Mouse (Mus musculus) mesoderm, embryonic 11.5 days (tissue): ENCODE data around the gene Adam1b.
"Not testable (repeated sequence)": the region's sequence is repeated elsewhere in the genome, so short reads cannot be mapped to it uniquely, and the experiment has no call there.

Experiments
- DNase-seq: peaks from one replicate; pipeline ENCODE4 v3.0.0-alpha.2; 2012; ENCODE audit warnings: low read depth, low spot score

The Adam1b gene

GRCm38 (mm10) chr5:121503231-121503630 is at the start of gene Adam1b:
Gene Adam1b, minus strand, starts transcription at chr5:121503435.
- DNase-seq: no peak

- DNase-seq: no peak
Observed at GRCm38 (mm10) chr5:121549196-121549595, 46.0 kb upstream of the Adam1b start.

- DNase-seq: no peak
Observed at GRCm38 (mm10) chr5:121547084-121547483, 43.8 kb upstream of the Adam1b start.

- DNase-seq: peak; percentile 61
Observed at GRCm38 (mm10) chr5:121546530-121546895, 43.3 kb upstream of the Adam1b start.

GRCm38 (mm10) chr5:121545793-121546529 is 42.7 kb upstream of the Adam1b start, which contains the start of gene Mapkapk5:
Gene Mapkapk5, minus strand, starts transcription at chr5:121545905.
- DNase-seq: peak; percentile 98

GRCm38 (mm10) chr5:121544910-121545792 is 41.9 kb upstream of the Adam1b start, which contains the start of the genes Adam1a and Gm42878:
Gene Adam1a, minus strand, starts transcription at chr5:121545482.
Gene Gm42878, minus strand, starts transcription at chr5:121545482.
- peak; percentile 25 for DNase-seq

GRCm38 (mm10) chr5:121543370-121543769 is 40.1 kb upstream of the Adam1b start:
- no peak for DNase-seq

GRCm38 (mm10) chr5:121541235-121541634 is 38.0 kb upstream of the Adam1b start:
- DNase-seq: no peak

- DNase-seq: no peak
Observed at GRCm38 (mm10) chr5:121540066-121540465, 36.8 kb upstream of the Adam1b start.

GRCm38 (mm10) chr5:121537588-121537987 is 34.4 kb upstream of the Adam1b start:
- DNase-seq: no peak

- DNase-seq: no peak
Observed at GRCm38 (mm10) chr5:121536921-121537555, 33.8 kb upstream of the Adam1b start.

GRCm38 (mm10) chr5:121535116-121535515 is 31.9 kb upstream of the Adam1b start:
- no peak for DNase-seq

- DNase-seq: peak; percentile 30
Observed at GRCm38 (mm10) chr5:121534521-121534920, 31.3 kb upstream of the Adam1b start.

GRCm38 (mm10) chr5:121526961-121527360 is 23.7 kb upstream of the Adam1b start:
- DNase-seq: peak; percentile 12

- DNase-seq: no peak
Observed at GRCm38 (mm10) chr5:121526526-121526925, 23.3 kb upstream of the Adam1b start.

GRCm38 (mm10) chr5:121525774-121526450 is 22.7 kb upstream of the Adam1b start:
- no peak for DNase-seq

GRCm38 (mm10) chr5:121519758-121520157 is 16.5 kb upstream of the Adam1b start:
- DNase-seq: not testable (repeated sequence)

- no peak for DNase-seq
Observed at GRCm38 (mm10) chr5:121518983-121519382, 15.7 kb upstream of the Adam1b start.

- no peak for DNase-seq
Observed at GRCm38 (mm10) chr5:121510009-121510408, 6.8 kb upstream of the Adam1b start.

GRCm38 (mm10) chr5:121506846-121507245 is 3.6 kb upstream of the Adam1b start:
- no peak for DNase-seq

- not testable (repeated sequence) for DNase-seq
Observed at GRCm38 (mm10) chr5:121501424-121501996, 1.7 kb downstream of the Adam1b start.
